Mouse (Mus musculus): ENCODE results near the gene Ccdc51. TPM values are rescaled to one million over a fixed set of nuclear protein-coding genes. Genes with fewer than 3 reads are reported as not detected.

The Ccdc51 gene
- polyA plus RNA-seq, 1 experiment from 2014 or later: 13.4 TPM

- Histone ChIP-seq H3K27ac (ENCODE audit: low read depth, low read length) (no peak overlapping the region), H3K4me2 (ENCODE audit: low read depth) (no peak overlapping the region), H3K9ac (ENCODE audit: low read length) (no peak overlapping the region), H3K36me3 (ENCODE audit: control insufficient read depth, insufficient read depth, low read length) (peaks cover 22% of the 10 kb centered on the region), H3K9me3 (ENCODE audit: control insufficient read depth, low read length) (no peaks in the 10 kb centered on the region), H3K4me3 (ENCODE audit: low read depth, low read length) (no peak overlapping the region), H3K4me1 (ENCODE audit: control insufficient read depth, insufficient read depth, low read length) (no peaks in the 10 kb centered on the region), H3K27me3 (ENCODE audit: control insufficient read depth, insufficient read depth, low read length) (no peaks in the 10 kb centered on the region)
- 91% methylated on average over 16 of the region's 16 CpGs for WGBS
- DNase-seq (ENCODE audit: low spot score) (no peak), ATAC-seq (ENCODE audit: insufficient read depth, low FRiP score, low TSS enrichment) (no peak)
These were observed 22.0 kb upstream of the Ccdc51 start for GRCm38 (mm10) chr9:109060184-109060897.

DNA sequence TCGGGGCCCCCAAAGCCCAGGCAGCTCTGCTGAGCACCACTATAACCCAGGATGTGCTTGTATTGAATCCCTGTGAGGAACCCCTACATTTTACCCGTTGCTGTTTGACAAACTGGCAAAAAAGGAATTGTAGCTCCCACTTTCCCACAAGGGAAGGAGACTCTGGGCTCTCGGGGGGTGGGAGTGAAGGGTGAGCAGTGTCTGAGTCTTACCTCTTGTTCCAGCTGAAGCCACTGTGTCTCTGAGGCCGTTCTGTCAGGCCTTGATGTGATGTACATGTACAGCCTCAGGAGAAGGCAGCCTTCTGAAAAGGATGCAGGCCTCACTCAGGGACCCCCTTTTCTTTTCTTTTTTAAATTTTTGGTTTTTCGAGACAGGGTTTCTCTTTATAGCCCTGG, 21.4 kb upstream of the Ccdc51 start:
- DNase-seq (ENCODE audit: low spot score) (no peak), ATAC-seq (ENCODE audit: insufficient read depth, low FRiP score, low TSS enrichment) (no peak)
- no peaks in the 10 kb centered on the region for H3K4me1 ChIP-seq (ENCODE audit: control insufficient read depth, insufficient read depth, low read length)
- no peak overlapping the region for H3K4me2 ChIP-seq (ENCODE audit: low read depth)
- H3K27me3 ChIP-seq (ENCODE audit: control insufficient read depth, insufficient read depth, low read length): no peaks in the 10 kb centered on the region
- no peak overlapping the region for H3K4me3 ChIP-seq (ENCODE audit: low read depth, low read length)
- 95% methylated on average over 5 of the region's 5 CpGs for WGBS
- peaks cover 24% of the 10 kb centered on the region for H3K36me3 ChIP-seq (ENCODE audit: control insufficient read depth, insufficient read depth, low read length)
- H3K9me3 ChIP-seq (ENCODE audit: control insufficient read depth, low read length): no peaks in the 10 kb centered on the region
- no peak overlapping the region for H3K9ac ChIP-seq (ENCODE audit: low read length)
- H3K27ac ChIP-seq (ENCODE audit: low read depth, low read length): no peak overlapping the region

DNA sequence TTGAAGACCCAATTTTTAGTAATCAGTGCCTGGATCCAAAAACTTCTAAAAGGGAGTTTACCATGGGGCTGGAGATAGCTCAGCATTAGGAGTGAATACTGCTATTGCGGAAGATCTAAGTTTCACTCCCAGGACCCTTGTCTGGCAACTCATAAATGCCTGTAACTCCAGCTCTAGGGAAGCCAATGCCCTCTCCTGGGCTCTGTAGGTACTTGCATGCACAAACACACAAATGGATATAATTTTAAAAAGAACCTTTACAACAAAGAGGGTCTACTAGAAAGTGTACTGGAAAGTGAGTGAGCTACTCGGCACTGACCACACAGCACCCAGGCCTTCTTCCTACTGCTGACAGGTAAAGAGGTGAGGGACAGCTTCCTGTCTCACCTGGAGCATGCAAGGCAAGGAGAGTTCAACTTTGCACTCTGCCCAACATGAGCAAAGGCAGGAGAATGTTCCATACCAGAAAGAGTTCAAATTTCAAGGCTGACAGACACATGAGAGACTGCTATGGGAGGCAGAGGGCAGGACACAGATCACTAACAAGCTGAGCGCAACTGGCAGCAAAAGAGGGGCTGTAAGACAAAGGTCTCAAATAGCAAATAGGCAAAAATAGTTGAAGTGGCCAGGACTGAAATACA, 14.1 kb upstream of the Ccdc51 start:
- H3K36me3 ChIP-seq (ENCODE audit: control insufficient read depth, insufficient read depth, low read length): peaks cover 16% of the 10 kb centered on the region
- H3K4me1 ChIP-seq (ENCODE audit: control insufficient read depth, insufficient read depth, low read length): peaks cover 7% of the 10 kb centered on the region
- H3K9me3 ChIP-seq (ENCODE audit: control insufficient read depth, low read length): no peaks in the 10 kb centered on the region
- no peak overlapping the region for H3K4me3 ChIP-seq (ENCODE audit: low read depth, low read length)
- H3K9ac ChIP-seq (ENCODE audit: low read length): no peak overlapping the region
- no peaks in the 10 kb centered on the region for H3K27me3 ChIP-seq (ENCODE audit: control insufficient read depth, insufficient read depth, low read length)
- H3K4me2 ChIP-seq (ENCODE audit: low read depth): no peak overlapping the region
- no peak for ATAC-seq (ENCODE audit: insufficient read depth, low FRiP score, low TSS enrichment)
- no peak for DNase-seq (ENCODE audit: low spot score)
- WGBS: 93% methylated on average over 3 of the region's 3 CpGs
- H3K27ac ChIP-seq (ENCODE audit: low read depth, low read length): no peak overlapping the region

- H3K27me3 ChIP-seq (ENCODE audit: control insufficient read depth, insufficient read depth, low read length): no peaks in the 10 kb centered on the region
- H3K4me2 ChIP-seq (ENCODE audit: low read depth): peak within 1 kb of the TSS; percentile 93
- peak within 1 kb of the TSS; percentile 90 for H3K9ac ChIP-seq (ENCODE audit: low read length)
- ATAC-seq (ENCODE audit: insufficient read depth, low FRiP score, low TSS enrichment) (peak; percentile 99), DNase-seq (ENCODE audit: low spot score) (peak; percentile 93)
- H3K9me3 ChIP-seq (ENCODE audit: control insufficient read depth, low read length): no peaks in the 10 kb centered on the region
- H3K36me3 ChIP-seq (ENCODE audit: control insufficient read depth, insufficient read depth, low read length): peaks cover 5% of the 10 kb centered on the region
- peak within 1 kb of the TSS; percentile 84 for H3K4me3 ChIP-seq (ENCODE audit: low read depth, low read length)
- 0 out of 2 replicates have a peak within 1 kb of the TSS, but pooled peaks have one; percentile 5 for H3K27ac ChIP-seq (ENCODE audit: low read depth, low read length)
- under 1% methylated on average over 56 of the region's 57 CpGs for WGBS
- peaks cover 9% of the 10 kb centered on the region for H3K4me1 ChIP-seq (ENCODE audit: control insufficient read depth, insufficient read depth, low read length)
These were observed 8.4 kb upstream of the Ccdc51 start, which contains the start of gene Atrip for GRCm38 (mm10) chr9:109073661-109074573. TSS of gene Atrip (minus strand) at chr9:109074124.

- 98% methylated on average over 3 of the region's 3 CpGs for WGBS
- no peaks in the 10 kb centered on the region for H3K36me3 ChIP-seq (ENCODE audit: control insufficient read depth, insufficient read depth, low read length)
- H3K9ac ChIP-seq (ENCODE audit: low read length): no peak overlapping the region
- DNase-seq (ENCODE audit: low spot score) (no peak), ATAC-seq (ENCODE audit: insufficient read depth, low FRiP score, low TSS enrichment) (no peak)
- peaks cover 9% of the 10 kb centered on the region for H3K4me1 ChIP-seq (ENCODE audit: control insufficient read depth, insufficient read depth, low read length)
- no peak overlapping the region for H3K4me2 ChIP-seq (ENCODE audit: low read depth)
- H3K9me3 ChIP-seq (ENCODE audit: control insufficient read depth, low read length): no peaks in the 10 kb centered on the region
- H3K4me3 ChIP-seq (ENCODE audit: low read depth, low read length): no peak overlapping the region
- no peaks in the 10 kb centered on the region for H3K27me3 ChIP-seq (ENCODE audit: control insufficient read depth, insufficient read depth, low read length)
- H3K27ac ChIP-seq (ENCODE audit: low read depth, low read length): no peak overlapping the region
These were observed 1.8 kb upstream of the Ccdc51 start for GRCm38 (mm10) chr9:109080516-109080915.

DNA sequence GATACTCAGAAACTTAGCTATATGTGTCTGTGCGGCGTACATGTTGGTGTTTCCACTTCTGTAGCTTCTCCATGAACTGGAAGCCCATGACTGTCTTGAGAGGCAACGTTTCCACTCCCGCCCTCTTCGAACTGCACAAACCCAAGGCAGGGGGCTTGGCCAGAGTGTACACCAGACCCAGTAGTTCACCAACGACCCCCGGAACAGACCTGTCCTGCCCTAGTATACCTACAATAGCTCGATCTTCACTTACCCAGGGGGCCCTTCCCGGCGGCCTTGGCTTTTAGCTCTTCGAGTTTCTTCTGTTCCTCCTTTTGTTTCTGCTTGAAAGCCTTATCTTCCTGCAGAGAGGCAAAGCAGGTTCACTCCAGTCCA, 557 bp upstream of the Ccdc51 start:
- no peaks in the 10 kb centered on the region for H3K36me3 ChIP-seq (ENCODE audit: control insufficient read depth, insufficient read depth, low read length)
- 6% methylated on average over 11 of the region's 11 CpGs for WGBS
- ATAC-seq (ENCODE audit: insufficient read depth, low FRiP score, low TSS enrichment): no peak

GRCm38 (mm10) chr9:109084922-109085321, 2.6 kb downstream of the Ccdc51 start:
- 25% methylated on average over 2 of the region's 2 CpGs for WGBS
- H3K36me3 ChIP-seq (ENCODE audit: control insufficient read depth, insufficient read depth, low read length): no peaks in the 10 kb centered on the region
- H3K4me3 ChIP-seq (ENCODE audit: low read depth, low read length): no peak overlapping the region
- no peaks in the 10 kb centered on the region for H3K9me3 ChIP-seq (ENCODE audit: control insufficient read depth, low read length)
- H3K4me1 ChIP-seq (ENCODE audit: control insufficient read depth, insufficient read depth, low read length): peaks cover 9% of the 10 kb centered on the region
- H3K9ac ChIP-seq (ENCODE audit: low read length): no peak overlapping the region
- no peaks in the 10 kb centered on the region for H3K27me3 ChIP-seq (ENCODE audit: control insufficient read depth, insufficient read depth, low read length)
- no peak for DNase-seq (ENCODE audit: low spot score)
- H3K4me2 ChIP-seq (ENCODE audit: low read depth): no peak overlapping the region
- no peak overlapping the region for H3K27ac ChIP-seq (ENCODE audit: low read depth, low read length)
- no peak for ATAC-seq (ENCODE audit: insufficient read depth, low FRiP score, low TSS enrichment)

More for the DNA sequence above, 557 bp upstream of the Ccdc51 start:
- Histone ChIP-seq H3K4me3 (ENCODE audit: low read depth, low read length) (peak overlapping the region; percentile 84), H3K27ac (ENCODE audit: low read depth, low read length) (peak overlapping the region; percentile 27; the same call in 1 of the 2 replicates), H3K9ac (ENCODE audit: low read length) (peak overlapping the region; percentile 80), H3K4me1 (ENCODE audit: control insufficient read depth, insufficient read depth, low read length) (peaks cover 9% of the 10 kb centered on the region), H3K9me3 (ENCODE audit: control insufficient read depth, low read length) (no peaks in the 10 kb centered on the region), H3K4me2 (ENCODE audit: low read depth) (peak overlapping the region; percentile 95), H3K27me3 (ENCODE audit: control insufficient read depth, insufficient read depth, low read length) (no peaks in the 10 kb centered on the region)
- DNase-seq (ENCODE audit: low spot score): no peak

- no peak for ATAC-seq (ENCODE audit: insufficient read depth, low FRiP score, low TSS enrichment)
- 0 out of 2 replicates have a peak overlapping the region, but pooled peaks have one; percentile 14 for H3K9ac ChIP-seq (ENCODE audit: low read length)
- no peaks in the 10 kb centered on the region for H3K27me3 ChIP-seq (ENCODE audit: control insufficient read depth, insufficient read depth, low read length)
- H3K4me2 ChIP-seq (ENCODE audit: low read depth): no peak overlapping the region
- peak; percentile 18 for DNase-seq (ENCODE audit: low spot score)
- peaks cover 2% of the 10 kb centered on the region; the same call in 1 of the 2 replicates for H3K4me1 ChIP-seq (ENCODE audit: control insufficient read depth, insufficient read depth, low read length)
- peaks cover 2% of the 10 kb centered on the region; the same call in 1 of the 2 replicates for H3K36me3 ChIP-seq (ENCODE audit: control insufficient read depth, insufficient read depth, low read length)
- H3K27ac ChIP-seq (ENCODE audit: low read depth, low read length): no peak overlapping the region
- no peaks in the 10 kb centered on the region for H3K9me3 ChIP-seq (ENCODE audit: control insufficient read depth, low read length)
- H3K4me3 ChIP-seq (ENCODE audit: low read depth, low read length): no peak overlapping the region
- 28% methylated on average over 5 of the region's 5 CpGs for whole genome bisulfite sequencing
These were observed 5.7 kb downstream of the Ccdc51 start for GRCm38 (mm10) chr9:109087987-109088386.

Data from neural tube, embryonic 11.5 days (tissue).